Mouse (Mus musculus): ENCODE measurements at regions not wholly inside any gene's neighbourhood (a gene's known extent, or its start where the extent isn't known, plus 50 kb on each side); places are given as distances from the start of the nearest gene placed in this dataset.

GRCm38 (mm10) chr5:74925769-74926168 is 118.8 kb downstream of the Chic2 start:
- H3K4me3 ChIP-seq (replicated peaks; ENCODE audit: low read depth, low read length), result no peak overlapping the region
- ATAC-seq (ENCODE audit: low FRiP score, low TSS enrichment) (no peak), DNase-seq (no peak)
- H3K9ac ChIP-seq (replicated peaks; ENCODE audit: low read length), result no peak overlapping the region
- no peaks in the 10 kb centered on the region for H3K9me3 ChIP-seq (ENCODE audit: control insufficient read depth, low read length)
- H3K36me3 ChIP-seq (ENCODE audit: control insufficient read depth, insufficient read depth, low read length), result no peaks in the 10 kb centered on the region
- no peaks in the 10 kb centered on the region for H3K27me3 ChIP-seq (ENCODE audit: control insufficient read depth, insufficient read depth, low read length)
- no peaks in the 10 kb centered on the region for H3K4me1 ChIP-seq (ENCODE audit: control insufficient read depth, insufficient read depth, low read length)
- 91% methylated on average over 10 of the region's 10 CpGs for WGBS
- no peak overlapping the region for H3K4me2 ChIP-seq (ENCODE audit: low read length)
- H3K27ac ChIP-seq (replicated peaks; ENCODE audit: low read depth, low read length), result no peak overlapping the region

GRCm38 (mm10) chr5:74924031-74924533 is 120.5 kb downstream of the Chic2 start:
- no peak overlapping the region for H3K4me2 ChIP-seq (ENCODE audit: low read length)
- H3K27me3 ChIP-seq (ENCODE audit: control insufficient read depth, insufficient read depth, low read length), result no peaks in the 10 kb centered on the region
- no peak for ATAC-seq (ENCODE audit: low FRiP score, low TSS enrichment)
- H3K9ac ChIP-seq (replicated peaks; ENCODE audit: low read length), result no peak overlapping the region
- no peak overlapping the region for H3K4me3 ChIP-seq (replicated peaks; ENCODE audit: low read depth, low read length)
- 83% methylated on average over 4 of the region's 4 CpGs for WGBS
- H3K36me3 ChIP-seq (ENCODE audit: control insufficient read depth, insufficient read depth, low read length), result no peaks in the 10 kb centered on the region
- no peak overlapping the region for H3K27ac ChIP-seq (replicated peaks; ENCODE audit: low read depth, low read length)
- no peak for DNase-seq
- H3K4me1 ChIP-seq (ENCODE audit: control insufficient read depth, insufficient read depth, low read length), result no peaks in the 10 kb centered on the region
- no peaks in the 10 kb centered on the region for H3K9me3 ChIP-seq (ENCODE audit: control insufficient read depth, low read length)

GRCm38 (mm10) chr5:74923337-74923736 is 121.2 kb downstream of the Chic2 start:
- H3K4me2 ChIP-seq (ENCODE audit: low read length), result no peak overlapping the region
- H3K27me3 ChIP-seq (ENCODE audit: control insufficient read depth, insufficient read depth, low read length), result no peaks in the 10 kb centered on the region
- no peak overlapping the region for H3K9ac ChIP-seq (replicated peaks; ENCODE audit: low read length)
- no peaks in the 10 kb centered on the region for H3K9me3 ChIP-seq (ENCODE audit: control insufficient read depth, low read length)
- ATAC-seq (ENCODE audit: low FRiP score, low TSS enrichment) (no peak), DNase-seq (no peak)
- H3K36me3 ChIP-seq (ENCODE audit: control insufficient read depth, insufficient read depth, low read length), result no peaks in the 10 kb centered on the region
- H3K4me3 ChIP-seq (replicated peaks; ENCODE audit: low read depth, low read length), result no peak overlapping the region
- no peaks in the 10 kb centered on the region for H3K4me1 ChIP-seq (ENCODE audit: control insufficient read depth, insufficient read depth, low read length)
- 81% methylated on average over 2 of the region's 2 CpGs for WGBS
- no peak overlapping the region for H3K27ac ChIP-seq (replicated peaks; ENCODE audit: low read depth, low read length)

GRCm38 (mm10) chr5:74922881-74923280 is 121.7 kb downstream of the Chic2 start:
- H3K9me3 ChIP-seq (ENCODE audit: control insufficient read depth, low read length), result no peaks in the 10 kb centered on the region
- no peak for DNase-seq
- H3K27ac ChIP-seq (replicated peaks; ENCODE audit: low read depth, low read length), result no peak overlapping the region
- H3K27me3 ChIP-seq (ENCODE audit: control insufficient read depth, insufficient read depth, low read length), result no peaks in the 10 kb centered on the region
- H3K4me1 ChIP-seq (ENCODE audit: control insufficient read depth, insufficient read depth, low read length), result no peaks in the 10 kb centered on the region
- H3K4me2 ChIP-seq (ENCODE audit: low read length), result no peak overlapping the region
- WGBS, result 87% methylated on average over 6 of the region's 6 CpGs
- no peak overlapping the region for H3K9ac ChIP-seq (replicated peaks; ENCODE audit: low read length)
- H3K4me3 ChIP-seq (replicated peaks; ENCODE audit: low read depth, low read length), result no peak overlapping the region
- no peak for ATAC-seq (ENCODE audit: low FRiP score, low TSS enrichment)
- no peaks in the 10 kb centered on the region for H3K36me3 ChIP-seq (ENCODE audit: control insufficient read depth, insufficient read depth, low read length)

GRCm38 (mm10) chr5:74920939-74921338 is 123.6 kb downstream of the Chic2 start:
- Histone ChIP-seq H3K27ac (replicated peaks; ENCODE audit: low read depth, low read length) (no peak overlapping the region), H3K36me3 (ENCODE audit: control insufficient read depth, insufficient read depth, low read length) (no peaks in the 10 kb centered on the region), H3K4me2 (ENCODE audit: low read length) (no peak overlapping the region), H3K4me3 (replicated peaks; ENCODE audit: low read depth, low read length) (no peak overlapping the region), H3K27me3 (ENCODE audit: control insufficient read depth, insufficient read depth, low read length) (no peaks in the 10 kb centered on the region), H3K4me1 (ENCODE audit: control insufficient read depth, insufficient read depth, low read length) (no peaks in the 10 kb centered on the region), H3K9me3 (ENCODE audit: control insufficient read depth, low read length) (no peaks in the 10 kb centered on the region), H3K9ac (replicated peaks; ENCODE audit: low read length) (no peak overlapping the region)
- WGBS, result 52% methylated on average over 2 of the region's 2 CpGs
- no peak for ATAC-seq (ENCODE audit: low FRiP score, low TSS enrichment)
- DNase-seq, result no peak

GRCm38 (mm10) chr5:74920490-74920889 is 124.1 kb downstream of the Chic2 start:
- no peaks in the 10 kb centered on the region for H3K4me1 ChIP-seq (ENCODE audit: control insufficient read depth, insufficient read depth, low read length)
- no peak overlapping the region for H3K4me2 ChIP-seq (ENCODE audit: low read length)
- no peaks in the 10 kb centered on the region for H3K36me3 ChIP-seq (ENCODE audit: control insufficient read depth, insufficient read depth, low read length)
- WGBS, result 57% methylated on average over 5 of the region's 5 CpGs
- H3K27me3 ChIP-seq (ENCODE audit: control insufficient read depth, insufficient read depth, low read length), result no peaks in the 10 kb centered on the region
- H3K27ac ChIP-seq (replicated peaks; ENCODE audit: low read depth, low read length), result no peak overlapping the region
- H3K9me3 ChIP-seq (ENCODE audit: control insufficient read depth, low read length), result no peaks in the 10 kb centered on the region
- DNase-seq (no peak), ATAC-seq (ENCODE audit: low FRiP score, low TSS enrichment) (no peak)
- no peak overlapping the region for H3K4me3 ChIP-seq (replicated peaks; ENCODE audit: low read depth, low read length)
- no peak overlapping the region for H3K9ac ChIP-seq (replicated peaks; ENCODE audit: low read length)

- no peaks in the 10 kb centered on the region for H3K4me1 ChIP-seq (ENCODE audit: control insufficient read depth, insufficient read depth, low read length)
- DNase-seq, result no peak
- 67% methylated on average over 7 of the region's 7 CpGs for WGBS
These were observed 139.0 kb downstream of the Chic2 start for GRCm38 (mm10) chr5:74905504-74906061.

GRCm38 (mm10) chr5:74904927-74905503 is 139.6 kb downstream of the Chic2 start:
- Histone ChIP-seq H3K4me3 (replicated peaks; ENCODE audit: low read depth, low read length) (no peak overlapping the region), H3K4me2 (ENCODE audit: low read length) (no peak overlapping the region), H3K9ac (replicated peaks; ENCODE audit: low read length) (no peak overlapping the region), H3K27ac (replicated peaks; ENCODE audit: low read depth, low read length) (no peak overlapping the region), H3K27me3 (ENCODE audit: control insufficient read depth, insufficient read depth, low read length) (no peaks in the 10 kb centered on the region), H3K4me1 (ENCODE audit: control insufficient read depth, insufficient read depth, low read length) (no peaks in the 10 kb centered on the region), H3K36me3 (ENCODE audit: control insufficient read depth, insufficient read depth, low read length) (no peaks in the 10 kb centered on the region), H3K9me3 (ENCODE audit: control insufficient read depth, low read length) (no peaks in the 10 kb centered on the region)
- ATAC-seq (ENCODE audit: low FRiP score, low TSS enrichment) (no peak), DNase-seq (no peak)
- 76% methylated on average over 7 of the region's 7 CpGs for WGBS

More at GRCm38 (mm10) chr5:74905504-74906061, 139.0 kb downstream of the Chic2 start:
- ATAC-seq (ENCODE audit: low FRiP score, low TSS enrichment), result no peak
- Histone ChIP-seq H3K4me3 (replicated peaks; ENCODE audit: low read depth, low read length) (no peak overlapping the region), H3K27ac (replicated peaks; ENCODE audit: low read depth, low read length) (no peak overlapping the region), H3K27me3 (ENCODE audit: control insufficient read depth, insufficient read depth, low read length) (no peaks in the 10 kb centered on the region), H3K9me3 (ENCODE audit: control insufficient read depth, low read length) (no peaks in the 10 kb centered on the region), H3K36me3 (ENCODE audit: control insufficient read depth, insufficient read depth, low read length) (no peaks in the 10 kb centered on the region), H3K4me2 (ENCODE audit: low read length) (no peak overlapping the region), H3K9ac (replicated peaks; ENCODE audit: low read length) (no peak overlapping the region)

GRCm38 (mm10) chr5:74904327-74904726 is 140.2 kb downstream of the Chic2 start:
- WGBS, result 72% methylated on average over 3 of the region's 3 CpGs
- Histone ChIP-seq H3K4me3 (replicated peaks; ENCODE audit: low read depth, low read length) (no peak overlapping the region), H3K4me1 (ENCODE audit: control insufficient read depth, insufficient read depth, low read length) (no peaks in the 10 kb centered on the region), H3K27ac (replicated peaks; ENCODE audit: low read depth, low read length) (no peak overlapping the region), H3K9me3 (ENCODE audit: control insufficient read depth, low read length) (no peaks in the 10 kb centered on the region), H3K9ac (replicated peaks; ENCODE audit: low read length) (no peak overlapping the region), H3K36me3 (ENCODE audit: control insufficient read depth, insufficient read depth, low read length) (no peaks in the 10 kb centered on the region), H3K27me3 (ENCODE audit: control insufficient read depth, insufficient read depth, low read length) (no peaks in the 10 kb centered on the region), H3K4me2 (ENCODE audit: low read length) (no peak overlapping the region)
- DNase-seq (no peak), ATAC-seq (ENCODE audit: low FRiP score, low TSS enrichment) (no peak)

All from midbrain, embryonic 14.5 days (tissue).